ENCODE assay signal across 8 mouse cellular contexts in genomic region chr11:57934391-57934850, GRCm38 (mm10).
A peak's percentile ranks its signal among the peaks of the same experiment; 100 is the strongest.
DNase-seq lines count a peak whose midpoint lies in the region; ATAC-seq lines count a peak whose summit lies in the region.

No protein-coding gene starts in this region.

- ATAC-seq in embryonic facial prominence, embryonic 15.5 days (ENCODE audit: insufficient number of reproducible peaks, low FRiP score, low TSS enrichment, low read depth): 0 out of 2 replicates have a peak, but pooled peaks have one; percentile 32
- peak; percentile 71 for ATAC-seq in kidney, embryonic 14.5 days (ENCODE audit: low FRiP score, low TSS enrichment)
- ATAC-seq in limb, embryonic 15.5 days (ENCODE audit: insufficient number of reproducible peaks, low FRiP score, low TSS enrichment, low read depth): no peak

- H3K9ac ChIP-seq in embryonic facial prominence, embryonic 15.5 days: peak overlapping the region; percentile 39
- 0 out of 2 replicates have a peak overlapping the region, but pooled peaks have one; percentile 40 for H3K9ac ChIP-seq in kidney, embryonic 14.5 days (ENCODE audit: low read depth, low read length)
- H3K9ac ChIP-seq in limb, embryonic 15.5 days: peak overlapping the region; percentile 45; the same call in 1 of the 2 replicates

- peak overlapping the region; percentile 35 for H3K4me3 ChIP-seq in embryonic facial prominence, embryonic 15.5 days (replicated peaks)
- peak overlapping the region; percentile 48 for H3K4me3 ChIP-seq in heart, embryonic 10.5 days
- no peak overlapping the region; the same call in 1 of the 2 replicates for H3K4me3 ChIP-seq in kidney, embryonic 14.5 days (ENCODE audit: low read length)
- peak overlapping the region; percentile 28 for H3K4me3 ChIP-seq in limb, embryonic 15.5 days

- no peak overlapping the region for H3K27ac ChIP-seq in embryonic facial prominence, embryonic 15.5 days (replicated peaks)
- H3K27ac ChIP-seq in heart, embryonic 10.5 days: peak overlapping the region; percentile 76
- no peak overlapping the region for H3K27ac ChIP-seq in kidney, embryonic 14.5 days (ENCODE audit: low read depth, low read length)
- no peak overlapping the region for H3K27ac ChIP-seq in limb, embryonic 15.5 days

- peak; percentile 66 for DNase-seq in 3134 (ENCODE audit: extremely low read depth, insufficient read length, low spot score)
- DNase-seq in adrenal gland, postnatal 36 days: peak; percentile 88 to 89
- peak; percentile 93 for DNase-seq in heart, embryonic 10.5 days (ENCODE audit: low spot score)
- peak; percentile 78 to 85 for DNase-seq in monocyte, adult 2 months (ENCODE audit: low read depth in 1 of 2, low spot score in 2 of 2)
- peak; percentile 71 to 86 for DNase-seq in spleen, postnatal 14 days (ENCODE audit: low spot score in 2 of 2)

- WGBS in embryonic facial prominence, embryonic 15.5 days: 11% methylated on average over 13 of the region's 13 CpGs
- WGBS in heart, embryonic 10.5 days: 12% methylated on average over 13 of the region's 13 CpGs
- 14% methylated on average over 13 of the region's 13 CpGs for WGBS in kidney, embryonic 14.5 days
- WGBS in limb, embryonic 15.5 days: 13% methylated on average over 13 of the region's 13 CpGs

- H3K4me1 ChIP-seq in embryonic facial prominence, embryonic 15.5 days: peaks cover 10% of the 10 kb centered on the region
- peaks cover 38% of the 10 kb centered on the region for H3K4me1 ChIP-seq in heart, embryonic 10.5 days
- H3K4me1 ChIP-seq in kidney, embryonic 14.5 days (ENCODE audit: control insufficient read depth, insufficient read depth, low read length): no peaks in the 10 kb centered on the region
- peaks cover 9% of the 10 kb centered on the region for H3K4me1 ChIP-seq in limb, embryonic 15.5 days

- no peaks in the 10 kb centered on the region for H3K36me3 ChIP-seq in embryonic facial prominence, embryonic 15.5 days
- H3K36me3 ChIP-seq in heart, embryonic 10.5 days: no peaks in the 10 kb centered on the region
- no peaks in the 10 kb centered on the region for H3K36me3 ChIP-seq in kidney, embryonic 14.5 days (ENCODE audit: control insufficient read depth, insufficient read depth, low read length)
- no peaks in the 10 kb centered on the region for H3K36me3 ChIP-seq in limb, embryonic 15.5 days

- peak overlapping the region; percentile 55 for H3K4me2 ChIP-seq in embryonic facial prominence, embryonic 15.5 days (replicated peaks)
- peak overlapping the region; percentile 41 for H3K4me2 ChIP-seq in kidney, embryonic 14.5 days (replicated peaks; ENCODE audit: low read depth, low read length)
- peak overlapping the region; percentile 55 for H3K4me2 ChIP-seq in limb, embryonic 15.5 days

- no peaks in the 10 kb centered on the region for H3K9me3 ChIP-seq in embryonic facial prominence, embryonic 15.5 days (replicated peaks)
- H3K9me3 ChIP-seq in heart, embryonic 10.5 days: no peaks in the 10 kb centered on the region
- no peaks in the 10 kb centered on the region for H3K9me3 ChIP-seq in kidney, embryonic 14.5 days (ENCODE audit: control insufficient read depth, low read length)
- H3K9me3 ChIP-seq in limb, embryonic 15.5 days: no peaks in the 10 kb centered on the region

- peaks cover 8% of the 10 kb centered on the region; the same call in 1 of the 2 replicates for H3K27me3 ChIP-seq in embryonic facial prominence, embryonic 15.5 days
- H3K27me3 ChIP-seq in heart, embryonic 10.5 days (ENCODE audit: insufficient read depth, poor library complexity, severe bottlenecking): peaks cover 6% of the 10 kb centered on the region; the same call in 1 of the 2 replicates
- H3K27me3 ChIP-seq in kidney, embryonic 14.5 days (ENCODE audit: control insufficient read depth, insufficient read depth, low read length): peaks cover 9% of the 10 kb centered on the region; the same call in 1 of the 2 replicates
- peaks cover 3% of the 10 kb centered on the region; the same call in 1 of the 2 replicates for H3K27me3 ChIP-seq in limb, embryonic 15.5 days
